Mouse (Mus musculus): ENCODE results near the gene Atxn7l3.

The Atxn7l3 gene

DNA sequence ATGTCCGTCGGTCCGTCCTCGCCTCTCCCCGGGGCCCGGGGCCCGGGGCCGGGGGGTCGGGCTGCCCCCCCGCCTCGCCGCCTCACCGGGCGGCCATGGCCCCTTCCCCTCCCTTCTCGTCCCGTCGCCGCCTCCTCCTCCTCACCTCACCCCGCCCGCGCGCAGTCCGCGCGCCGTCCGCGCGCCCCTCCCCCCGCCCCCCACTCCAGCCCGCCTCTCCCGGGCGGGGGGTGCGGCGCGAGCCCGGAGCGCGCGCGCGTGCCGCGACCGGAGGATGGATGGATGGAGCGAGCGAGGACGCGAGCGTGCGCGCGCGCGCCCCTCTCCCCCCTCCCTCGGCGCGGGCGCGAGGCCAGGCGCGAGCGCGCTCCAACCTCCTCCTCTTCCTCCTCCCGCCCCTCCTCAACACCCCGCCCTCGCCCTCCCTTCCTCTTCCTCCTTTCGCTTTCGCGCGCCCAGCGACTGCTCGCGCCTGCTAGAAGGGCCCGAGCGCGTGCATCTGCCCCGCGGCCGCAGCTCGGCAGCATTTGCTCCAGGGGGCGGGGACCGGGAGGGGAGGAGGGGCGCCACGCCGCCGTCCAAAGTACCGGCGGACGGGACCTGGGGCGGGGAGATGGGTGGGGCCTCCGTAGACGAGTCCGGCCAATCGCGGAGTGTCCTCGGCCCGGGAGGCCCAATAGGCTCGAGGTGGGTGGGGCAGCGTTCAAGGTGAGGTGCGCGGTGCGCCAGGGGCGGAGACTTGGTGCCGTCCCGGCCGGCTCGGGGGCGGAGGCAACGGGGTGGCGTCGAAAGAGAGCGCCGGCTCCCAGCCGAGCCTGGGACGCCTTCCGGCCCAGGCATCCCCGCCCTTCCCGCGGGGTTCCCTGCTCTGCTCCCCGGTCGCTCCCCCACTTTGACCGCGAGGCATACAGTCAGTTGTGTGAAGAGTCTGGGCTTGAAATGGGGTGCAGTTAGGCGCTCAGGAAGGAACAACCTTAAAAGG, at the start of gene Atxn7l3:
Atxn7l3 (minus strand) TSS at position 141 of the 982 bp plus-strand sequence.
- in situ Hi-C loops (cut with MboI; ENCODE audit: unreplicated experiment in 2 of 2) = loop anchor here in 1 of 2 experiments (10.0 kb wide), 1 partner anchor 258 kb away; the partner anchor contains the start of gene Gpatch8

DNA sequence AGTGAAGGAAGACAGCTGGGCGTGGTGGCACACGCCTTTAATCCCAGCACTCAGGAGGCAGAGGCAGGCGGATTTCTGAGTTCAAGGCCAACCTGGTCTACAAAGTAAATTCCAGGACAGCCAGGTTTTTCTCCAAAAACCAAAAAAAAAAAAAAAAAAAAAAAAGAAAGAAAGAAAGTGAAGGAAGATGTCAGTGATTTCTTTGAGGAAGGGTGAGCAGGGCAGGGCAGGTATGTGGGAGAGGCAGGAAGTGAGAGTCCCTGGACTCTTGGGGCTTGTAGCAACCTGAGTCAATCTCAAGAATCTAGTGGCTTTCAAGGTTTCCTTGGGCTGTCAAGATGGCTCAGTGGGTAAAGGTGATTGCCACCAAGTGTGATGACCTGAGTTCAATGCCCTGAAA, 48.0 kb upstream of the Atxn7l3 start:
- in situ Hi-C loops (cut with MboI; ENCODE audit: unreplicated experiment in 2 of 2) = no loop called here

DNA sequence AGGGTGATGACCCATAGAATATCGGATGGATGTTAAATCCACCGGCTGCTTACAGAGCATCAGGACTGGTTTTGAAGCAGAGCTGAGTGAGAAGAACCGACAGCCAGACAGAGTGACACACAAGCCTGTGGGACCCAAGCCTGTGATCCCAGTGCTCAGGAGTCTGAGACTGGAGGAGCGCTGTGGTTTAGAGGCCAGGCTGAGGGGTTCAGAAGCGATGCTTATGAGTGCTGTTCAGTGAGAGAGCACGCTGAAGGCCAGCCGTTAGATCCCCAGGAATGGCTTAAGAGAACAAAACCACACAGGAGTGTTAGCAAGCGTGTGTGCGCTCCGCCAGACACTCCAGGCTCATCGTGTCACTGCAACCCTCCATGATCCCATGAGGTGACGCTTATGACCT, 46.3 kb upstream of the Atxn7l3 start:
- in situ Hi-C loops (cut with MboI; ENCODE audit: unreplicated experiment in 2 of 2) = no loop called here

DNA sequence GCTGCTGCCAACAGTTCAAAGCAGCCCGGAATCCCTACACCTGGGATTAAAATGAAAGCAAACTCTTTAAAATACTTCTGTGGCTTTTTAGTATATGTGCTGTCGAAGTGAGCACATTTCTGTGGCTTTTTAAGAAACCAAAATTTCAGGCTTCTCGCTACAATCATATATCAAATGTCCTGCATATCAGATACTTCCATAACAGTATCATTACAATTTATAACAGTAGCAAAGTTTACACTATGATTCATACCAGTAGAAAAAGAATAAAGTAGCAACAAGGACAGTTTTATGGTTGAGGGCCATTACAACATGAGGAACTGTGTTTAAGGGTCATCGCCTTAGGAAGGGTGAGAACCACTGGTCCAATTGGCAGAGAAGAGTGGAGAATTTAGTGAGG, 44.7 kb upstream of the Atxn7l3 start:
- in situ Hi-C loops (cut with MboI; ENCODE audit: unreplicated experiment in 2 of 2) = no loop called here

DNA sequence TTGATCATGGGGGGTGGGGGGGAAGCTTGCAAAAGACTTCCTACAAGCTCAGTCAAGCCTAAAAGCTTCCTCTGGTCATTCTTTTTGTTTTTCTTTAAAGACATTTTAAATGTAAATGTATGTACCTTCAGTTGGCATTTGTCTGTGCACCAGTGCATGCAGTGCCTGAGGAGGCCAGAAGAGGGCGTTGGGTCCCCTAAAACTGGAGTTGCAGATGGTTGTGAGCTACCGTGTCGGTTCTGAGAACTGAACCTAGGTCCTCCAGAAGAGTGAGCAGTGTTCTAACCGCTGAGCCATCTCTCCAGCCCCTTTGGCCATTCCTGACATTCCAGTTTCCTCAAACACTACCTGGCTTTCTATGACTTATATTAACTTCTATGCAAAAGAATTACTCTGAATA, 43.2 kb upstream of the Atxn7l3 start:
- in situ Hi-C loops (cut with MboI; ENCODE audit: unreplicated experiment in 2 of 2) = loop anchor here in 1 of 2 experiments (5.0 kb wide), 1 partner anchor 43 kb away; no protein-coding TSS in a partner anchor

DNA sequence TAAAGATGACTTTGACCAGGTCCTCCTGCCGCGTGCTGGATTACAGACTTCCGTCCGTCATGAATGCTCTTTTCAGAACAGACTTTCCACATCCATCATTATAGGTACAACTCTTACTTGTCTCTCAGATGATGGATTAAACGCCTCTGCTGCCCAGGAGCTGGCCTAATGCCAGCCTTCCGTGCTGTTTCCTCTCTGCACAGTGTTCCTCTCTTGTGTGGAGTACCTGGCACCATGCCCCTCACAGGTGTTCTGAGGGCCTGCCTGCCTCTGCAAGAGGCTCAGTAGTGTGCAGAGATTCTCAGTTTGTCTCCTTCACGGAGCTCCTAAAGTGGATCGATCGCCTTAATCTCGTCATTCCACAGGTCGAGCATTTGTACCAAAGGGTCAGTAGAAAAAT, 42.8 kb upstream of the Atxn7l3 start:
- in situ Hi-C loops (cut with MboI; ENCODE audit: unreplicated experiment in 2 of 2) = loop anchor here in 1 of 2 experiments (5.0 kb wide), 1 partner anchor 43 kb away; no protein-coding TSS in a partner anchor

DNA sequence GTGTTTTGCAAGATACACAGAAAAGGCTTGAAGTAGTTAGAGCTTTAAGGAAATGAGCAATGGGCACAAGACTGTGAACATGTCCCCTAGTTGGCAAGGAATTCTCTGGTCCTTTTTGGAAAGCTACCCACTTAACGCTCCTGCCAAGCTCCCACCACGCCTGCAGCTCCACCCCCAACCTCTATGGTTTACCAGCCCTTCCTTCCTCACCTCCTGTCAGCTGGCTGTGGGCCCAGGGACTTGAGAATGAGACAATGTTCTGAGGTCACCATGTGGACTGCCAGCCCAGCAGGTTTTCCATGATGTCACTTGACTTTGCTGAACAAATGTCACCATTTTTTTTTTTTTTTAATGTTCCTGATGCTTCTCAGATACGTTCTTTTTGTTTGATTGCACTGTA, 42.1 kb upstream of the Atxn7l3 start:
- in situ Hi-C loops (cut with MboI; ENCODE audit: unreplicated experiment in 2 of 2) = loop anchor here in 1 of 2 experiments (5.0 kb wide), 1 partner anchor 44 kb away; no protein-coding TSS in a partner anchor

DNA sequence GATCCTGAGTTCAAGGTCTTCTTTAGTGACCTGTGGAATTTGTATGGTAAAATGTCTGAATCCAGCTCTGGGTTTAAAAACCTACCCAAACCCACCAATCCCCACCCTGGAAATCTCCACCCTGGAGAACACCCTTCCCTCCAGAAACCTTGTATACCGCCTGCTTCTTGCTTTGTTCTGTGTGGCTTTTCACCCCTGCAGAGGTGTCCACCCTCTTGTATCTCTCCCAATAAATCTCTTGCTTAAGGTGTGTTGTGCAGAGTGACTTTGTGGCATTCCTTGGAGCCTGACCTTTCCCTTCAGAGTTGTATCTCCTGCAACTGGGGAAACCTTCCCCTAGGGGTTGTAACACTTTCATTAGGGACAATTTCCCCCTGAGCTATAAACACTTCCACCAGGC, 41.5 kb upstream of the Atxn7l3 start:
- in situ Hi-C loops (cut with MboI; ENCODE audit: unreplicated experiment in 2 of 2) = loop anchor here in 1 of 2 experiments (5.0 kb wide), 1 partner anchor 44 kb away; no protein-coding TSS in a partner anchor

DNA sequence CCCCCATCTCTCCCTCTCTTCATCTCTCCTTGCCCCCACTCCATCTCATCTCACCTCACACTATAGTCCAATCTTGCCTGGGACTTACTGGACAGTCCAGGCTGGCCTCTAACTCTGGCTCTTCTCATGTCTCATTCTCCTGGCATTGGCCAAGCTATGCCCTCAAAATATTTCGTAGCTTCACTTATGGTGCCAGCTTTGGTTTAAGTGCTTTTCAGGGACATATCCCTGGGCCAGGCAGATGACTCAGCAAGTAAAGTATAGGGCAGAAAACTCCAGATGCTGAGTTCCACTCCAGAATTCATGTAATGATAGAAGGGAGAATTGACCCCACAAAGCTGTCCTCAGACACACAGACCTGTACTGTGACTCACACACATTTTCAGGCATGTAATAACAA, 39.8 kb upstream of the Atxn7l3 start:
- in situ Hi-C loops (cut with MboI; ENCODE audit: unreplicated experiment in 2 of 2) = loop anchor here in 1 of 2 experiments (5.0 kb wide), 1 partner anchor 46 kb away; no protein-coding TSS in a partner anchor

DNA sequence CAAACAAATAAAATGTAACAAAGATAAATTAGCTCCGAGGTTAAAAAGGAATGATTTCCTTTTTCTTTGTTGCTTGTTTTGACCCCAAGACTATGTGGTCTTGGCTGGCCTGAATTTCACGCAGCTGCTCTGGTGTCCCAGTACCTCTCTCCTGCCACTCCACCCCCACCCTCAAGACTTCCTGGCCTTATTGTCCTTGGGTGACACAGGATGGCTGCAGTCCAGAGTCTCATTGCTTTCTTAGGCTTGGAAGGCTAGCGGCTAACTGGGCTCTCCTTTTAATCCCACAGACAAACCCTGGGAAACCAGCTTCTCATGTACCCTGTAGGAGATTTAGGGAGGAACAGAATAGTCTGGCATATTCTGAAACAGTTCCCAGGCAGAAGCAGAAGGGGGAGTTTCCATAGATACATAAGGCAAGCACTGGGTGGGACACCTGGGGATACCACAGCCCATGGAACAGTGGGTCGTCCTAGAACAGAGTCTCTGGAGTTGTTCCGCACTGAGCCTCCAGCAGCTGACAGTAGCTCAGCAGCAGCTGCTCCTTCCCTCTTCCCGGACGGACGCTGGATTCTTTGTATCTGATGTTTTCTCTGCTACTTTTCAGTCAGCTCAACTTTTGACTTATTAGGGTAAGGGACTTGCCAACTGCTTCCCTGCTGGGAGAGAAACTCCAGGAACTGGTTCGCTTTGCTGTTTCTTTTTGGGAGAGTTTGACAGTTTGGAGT, 38.7 kb upstream of the Atxn7l3 start:
- in situ Hi-C loops (cut with MboI; ENCODE audit: unreplicated experiment in 2 of 2) = loop anchor here in 1 of 2 experiments (5.0 kb wide), 1 partner anchor 47 kb away; no protein-coding TSS in a partner anchor

DNA sequence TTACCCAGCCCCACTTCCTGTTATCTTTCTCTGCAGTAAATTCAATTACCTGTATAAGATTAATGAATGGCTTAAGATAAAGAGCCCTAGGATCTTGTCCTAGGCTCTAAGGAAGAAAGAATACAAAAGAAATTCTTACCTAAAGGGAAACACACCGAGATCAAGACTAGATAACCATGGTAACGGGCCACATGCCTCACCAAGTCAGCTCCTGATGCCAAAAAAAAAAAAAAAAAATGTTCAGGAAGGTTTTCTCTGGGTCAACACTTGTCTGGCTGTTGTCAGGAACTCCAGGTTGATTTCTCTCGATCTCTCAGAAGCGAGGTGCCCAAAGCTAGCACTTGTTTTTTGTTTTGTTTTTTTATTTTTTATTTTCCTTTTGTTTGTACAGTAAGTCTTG, 37.6 kb upstream of the Atxn7l3 start:
- in situ Hi-C loops (cut with MboI; ENCODE audit: unreplicated experiment in 2 of 2) = no loop called here

DNA sequence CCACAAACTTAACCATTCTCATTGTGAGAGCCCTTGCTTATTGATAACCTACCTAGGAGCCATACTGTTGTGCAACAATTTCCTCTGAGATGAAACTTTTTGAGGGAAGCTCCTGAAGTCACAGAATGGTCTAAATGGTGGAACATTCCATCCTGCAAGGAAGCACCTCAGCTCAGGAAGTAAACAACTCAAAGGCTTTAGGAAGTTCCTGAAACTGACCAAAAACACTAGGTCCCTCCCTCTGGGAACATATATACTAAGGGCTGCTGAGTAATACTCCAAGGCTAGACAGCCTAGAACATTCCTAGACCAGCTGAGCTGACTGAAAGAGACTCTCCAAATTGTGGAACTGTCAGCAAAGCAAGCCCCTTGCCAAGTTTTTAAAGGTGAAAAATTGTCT, 36.6 kb upstream of the Atxn7l3 start:
- in situ Hi-C loops (cut with MboI; ENCODE audit: unreplicated experiment in 2 of 2) = no loop called here

DNA sequence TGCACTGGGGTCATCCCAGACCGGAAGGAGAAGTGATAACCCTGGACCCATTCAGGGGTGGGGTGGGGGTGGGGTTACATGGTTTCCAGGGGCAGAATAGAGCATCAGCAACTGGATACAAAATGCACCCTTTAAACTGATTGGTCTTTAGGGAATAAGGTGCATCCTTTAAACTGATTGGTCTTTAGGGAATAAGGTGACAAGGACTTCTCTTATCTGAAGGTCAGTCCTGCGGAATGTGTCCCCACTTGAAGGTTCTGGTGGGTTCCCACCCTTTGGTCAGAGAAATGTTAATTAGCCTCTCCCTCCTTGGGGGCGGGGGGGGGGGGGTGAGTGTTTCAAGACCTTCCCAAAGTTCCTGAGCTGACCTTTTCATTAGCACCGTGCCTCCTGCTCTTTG, 35.4 kb upstream of the Atxn7l3 start:
- in situ Hi-C loops (cut with MboI; ENCODE audit: unreplicated experiment in 2 of 2) = no loop called here

DNA sequence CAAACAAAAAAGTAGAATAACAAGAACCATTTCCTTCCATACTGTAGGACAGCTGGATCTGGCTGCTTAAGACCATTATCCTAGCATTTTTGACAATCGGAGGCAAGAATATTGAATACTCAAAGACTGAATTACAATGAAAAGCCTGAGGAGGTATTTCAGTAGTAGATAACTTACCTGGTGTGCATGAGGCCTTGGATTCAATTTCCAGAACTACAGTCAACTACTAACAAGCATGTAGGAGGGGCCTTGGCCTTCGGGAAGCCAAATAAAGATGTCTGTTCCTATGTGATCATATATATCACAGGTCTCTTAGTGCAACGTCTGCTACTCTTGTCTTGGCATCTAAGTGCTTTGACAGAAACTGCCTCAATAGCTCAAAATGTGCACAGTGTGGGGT, 33.6 kb upstream of the Atxn7l3 start:
- in situ Hi-C loops (cut with MboI; ENCODE audit: unreplicated experiment in 2 of 2) = no loop called here

DNA sequence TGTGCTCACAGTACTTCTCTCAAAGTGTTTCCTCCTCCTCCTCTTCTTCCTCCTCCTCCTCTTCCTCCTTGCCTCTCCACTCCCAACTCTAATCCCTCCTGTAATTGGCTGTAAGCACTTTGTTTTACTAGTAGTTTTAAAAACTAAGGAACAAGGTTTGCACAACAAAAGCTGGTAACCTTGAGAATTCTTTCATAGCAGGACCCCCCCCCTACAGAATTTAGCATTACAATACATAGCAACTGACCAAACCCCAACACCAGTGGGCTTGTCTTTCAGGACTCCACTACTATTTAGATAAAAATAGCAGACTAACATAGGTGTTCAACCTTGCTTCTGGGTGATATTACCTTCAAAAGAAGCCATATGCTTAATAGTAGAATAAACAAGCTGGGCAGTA, 33.1 kb upstream of the Atxn7l3 start:
- in situ Hi-C loops (cut with MboI; ENCODE audit: unreplicated experiment in 2 of 2) = loop anchor here in 1 of 2 experiments (5.0 kb wide), 1 partner anchor 38 kb away; the partner anchor contains the start of gene Slc4a1

DNA sequence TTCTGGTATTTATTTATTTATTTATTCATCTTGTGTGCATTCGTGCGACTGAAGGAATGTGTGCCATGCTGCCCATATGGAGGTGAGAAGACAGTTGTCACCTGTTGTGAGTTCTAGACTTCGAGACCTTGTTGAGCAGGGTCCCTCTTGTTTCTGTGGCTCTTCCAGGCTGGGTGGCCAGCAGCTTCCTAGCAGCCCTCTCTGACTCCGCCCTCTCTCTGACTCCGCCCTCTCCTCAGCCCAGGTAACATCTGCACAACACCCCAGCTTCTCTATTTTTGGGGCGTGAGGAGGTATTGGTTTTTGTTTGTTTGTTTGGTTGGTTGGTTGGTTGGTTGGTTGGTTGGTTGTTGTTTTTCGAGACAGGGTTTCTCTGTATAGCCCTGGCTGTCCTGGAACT, 31.4 kb upstream of the Atxn7l3 start:
- in situ Hi-C loops (cut with MboI; ENCODE audit: unreplicated experiment in 2 of 2) = loop anchor here in 1 of 2 experiments (5.0 kb wide), 1 partner anchor 39 kb away; the partner anchor contains the start of gene Slc4a1

DNA sequence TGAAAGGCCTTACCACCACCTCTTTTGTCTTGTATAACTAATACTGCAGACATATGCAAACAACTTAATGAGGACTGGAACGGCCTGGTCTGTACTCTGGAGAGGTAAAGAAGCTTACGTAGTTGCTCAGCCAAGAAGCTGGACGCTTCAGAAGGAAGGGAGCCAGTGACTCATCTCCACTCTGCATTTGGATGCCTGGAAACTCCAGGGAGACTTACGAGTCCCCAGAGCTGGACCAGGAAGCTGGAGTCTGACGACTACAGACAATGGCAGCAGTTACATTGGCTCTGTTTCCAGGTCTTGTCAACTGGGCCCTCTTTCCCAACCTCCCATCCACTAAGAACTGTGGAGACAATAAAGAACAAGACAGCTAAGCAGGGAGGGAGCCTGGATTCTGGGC, 30.8 kb upstream of the Atxn7l3 start:
- in situ Hi-C loops (cut with MboI; ENCODE audit: unreplicated experiment in 2 of 2) = loop anchor here in 1 of 2 experiments (5.0 kb wide), 1 partner anchor 40 kb away; the partner anchor contains the start of gene Slc4a1

DNA sequence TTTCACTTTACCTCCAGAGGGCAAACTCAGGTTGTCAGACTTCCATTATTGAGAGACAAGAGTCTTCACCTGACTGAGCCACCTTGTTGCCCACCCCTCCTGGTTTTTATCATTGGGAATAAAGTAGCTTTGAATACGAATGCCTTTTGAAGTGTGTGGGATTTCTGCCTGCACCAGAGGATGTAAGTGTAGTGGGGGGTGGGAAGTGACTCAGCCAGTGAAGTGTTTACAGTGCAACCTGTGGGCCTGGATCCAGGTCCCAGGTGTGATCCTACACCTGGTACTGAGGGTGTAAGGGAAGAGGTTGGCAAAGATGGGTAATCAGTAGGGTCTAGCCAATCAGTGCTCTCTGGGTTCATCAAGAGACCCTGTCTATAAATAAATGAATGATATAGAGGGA, 27.1 kb upstream of the Atxn7l3 start:
- in situ Hi-C loops (cut with MboI; ENCODE audit: unreplicated experiment in 2 of 2) = no loop called here

DNA sequence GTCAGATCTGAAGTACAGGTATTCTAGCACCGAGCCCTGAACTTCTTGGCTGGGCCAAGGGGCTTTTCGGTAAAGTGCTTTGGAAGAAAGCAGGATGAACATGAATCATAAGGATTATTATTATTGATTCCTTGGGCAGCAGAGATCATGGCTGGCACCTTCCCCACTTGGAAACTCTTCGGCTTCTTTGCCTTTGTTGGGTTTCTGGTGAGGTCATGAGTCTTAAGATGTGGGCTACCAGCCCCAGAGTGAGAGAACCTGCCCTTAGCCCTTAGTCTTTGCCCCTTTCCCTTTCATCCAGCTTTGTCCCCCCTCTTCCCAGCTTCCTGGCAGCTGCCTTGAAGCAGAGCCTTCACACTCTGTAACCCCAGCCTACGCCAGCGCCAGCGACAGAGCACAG, 25.5 kb upstream of the Atxn7l3 start:
- in situ Hi-C loops (cut with MboI; ENCODE audit: unreplicated experiment in 2 of 2) = no loop called here

DNA sequence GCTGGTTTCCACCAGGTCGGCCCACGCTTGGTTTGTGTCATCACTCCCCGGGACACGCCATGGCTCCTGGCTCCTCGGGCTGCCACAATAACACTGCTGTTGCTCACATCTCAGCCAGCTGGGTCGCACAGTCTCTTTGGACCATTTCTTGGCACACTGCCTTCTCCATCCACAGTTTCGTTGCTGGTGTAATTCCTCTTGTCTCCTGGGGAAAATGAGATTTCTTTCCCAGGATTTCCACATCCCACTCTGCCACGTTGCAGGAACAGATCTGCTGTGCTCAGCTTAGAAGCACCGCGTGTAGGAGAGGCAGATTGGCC, 24.2 kb upstream of the Atxn7l3 start:
- in situ Hi-C loops (cut with MboI; ENCODE audit: unreplicated experiment in 2 of 2) = no loop called here
